Mouse (Mus musculus): ENCODE measurements around the gene Msi2. TPM values are rescaled to one million over a fixed set of nuclear protein-coding genes. Genes with fewer than 3 reads are reported as not detected.

Msi2 gene
- polyA plus RNA-seq, 1 experiment = 69.3 TPM

DNA sequence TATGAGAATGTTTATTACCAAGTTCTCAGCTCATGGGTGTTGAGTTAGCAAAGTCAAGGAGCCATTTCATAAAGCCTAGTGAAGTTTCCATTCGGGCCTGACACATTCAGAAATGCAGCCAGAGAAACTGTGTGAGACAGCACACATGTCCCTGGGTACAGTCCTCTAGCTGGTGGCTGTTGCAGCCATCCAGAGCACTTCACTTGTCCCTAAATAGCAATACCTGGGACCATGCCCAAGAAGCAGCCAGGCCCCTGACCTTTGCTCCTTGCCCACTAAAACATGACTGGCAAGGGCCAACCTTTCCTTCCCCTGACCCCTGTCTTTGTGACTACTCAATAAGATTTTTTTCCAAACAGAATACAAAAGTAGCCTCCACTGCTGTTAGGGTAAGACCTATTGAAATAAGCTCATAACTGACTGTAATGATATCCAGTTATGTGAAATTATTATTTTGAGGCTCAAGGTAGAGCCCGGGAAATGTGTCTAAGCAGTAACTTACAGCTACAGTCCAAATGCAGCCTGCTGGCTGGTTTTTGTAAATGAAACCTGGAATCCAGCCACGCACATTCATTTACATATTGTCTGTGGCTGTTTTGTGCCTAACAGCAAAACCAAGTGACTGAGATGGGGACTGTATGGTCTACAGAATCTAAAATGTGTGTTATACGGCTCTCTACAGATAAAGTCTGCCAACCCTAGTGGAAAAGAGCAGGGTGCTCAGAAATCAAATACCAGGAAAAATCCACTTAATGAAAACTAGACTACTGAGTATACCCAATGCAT lies 143.5 kb downstream of the Msi2 start:
- Histone ChIP-seq H3K36me3 (ENCODE audit: control insufficient read depth, insufficient read depth, low read length) (no peaks in the 10 kb centered on the region), H3K27me3 (ENCODE audit: control insufficient read depth, insufficient read depth, low read length) (no peaks in the 10 kb centered on the region), H3K4me3 (ENCODE audit: control insufficient read depth, low read depth, low read length) (no peak overlapping the region), H3K4me1 (ENCODE audit: control insufficient read depth, insufficient read depth, low read length) (no peaks in the 10 kb centered on the region), H3K27ac (ENCODE audit: control insufficient read depth, insufficient read depth, low read depth, low read length) (no peak overlapping the region)
- no peak for TF ChIP-seq CTCF (IDR thresholded peaks at IDR 0.05; ENCODE audit: control insufficient read depth, insufficient read depth, insufficient replicate concordance, low read depth, low read length)
- no peak for TF ChIP-seq POLR2A (IDR thresholded peaks at IDR 0.05; ENCODE audit: control insufficient read depth, low read depth, low read length)

- H3K27me3 ChIP-seq (ENCODE audit: control insufficient read depth, insufficient read depth, low read length) = no peaks in the 10 kb centered on the region
- no peak overlapping the region for H3K4me3 ChIP-seq (ENCODE audit: control insufficient read depth, low read depth, low read length)
- H3K27ac ChIP-seq (ENCODE audit: control insufficient read depth, insufficient read depth, low read depth, low read length) = no peak overlapping the region
- no peaks in the 10 kb centered on the region for H3K4me1 ChIP-seq (ENCODE audit: control insufficient read depth, insufficient read depth, low read length)
- H3K36me3 ChIP-seq (ENCODE audit: control insufficient read depth, insufficient read depth, low read length) = no peaks in the 10 kb centered on the region
- TF ChIP-seq POLR2A (IDR thresholded peaks at IDR 0.05; ENCODE audit: control insufficient read depth, low read depth, low read length) (no peak), CTCF (IDR thresholded peaks at IDR 0.05; ENCODE audit: control insufficient read depth, insufficient read depth, insufficient replicate concordance, low read depth, low read length) (no peak)
Measured at GRCm38 (mm10) chr11:88573013-88573412, 145.3 kb downstream of the Msi2 start.

- H3K36me3 ChIP-seq (ENCODE audit: control insufficient read depth, insufficient read depth, low read length) = no peaks in the 10 kb centered on the region
- H3K27ac ChIP-seq (ENCODE audit: control insufficient read depth, insufficient read depth, low read depth, low read length) = no peak overlapping the region
- H3K4me1 ChIP-seq (ENCODE audit: control insufficient read depth, insufficient read depth, low read length) = no peaks in the 10 kb centered on the region
Measured at GRCm38 (mm10) chr11:88572461-88572860, 145.9 kb downstream of the Msi2 start.

GRCm38 (mm10) chr11:88570715-88571202 lies 147.6 kb downstream of the Msi2 start:
- Histone ChIP-seq H3K36me3 (ENCODE audit: control insufficient read depth, insufficient read depth, low read length) (no peaks in the 10 kb centered on the region), H3K27me3 (ENCODE audit: control insufficient read depth, insufficient read depth, low read length) (no peaks in the 10 kb centered on the region), H3K27ac (ENCODE audit: control insufficient read depth, insufficient read depth, low read depth, low read length) (no peak overlapping the region), H3K4me3 (ENCODE audit: control insufficient read depth, low read depth, low read length) (no peak overlapping the region), H3K4me1 (ENCODE audit: control insufficient read depth, insufficient read depth, low read length) (no peaks in the 10 kb centered on the region)
- TF ChIP-seq CTCF (IDR thresholded peaks at IDR 0.05; ENCODE audit: control insufficient read depth, insufficient read depth, insufficient replicate concordance, low read depth, low read length) (no peak), POLR2A (IDR thresholded peaks at IDR 0.05; ENCODE audit: control insufficient read depth, low read depth, low read length) (no peak)

More at GRCm38 (mm10) chr11:88572461-88572860, 145.9 kb downstream of the Msi2 start:
- Histone ChIP-seq H3K4me3 (ENCODE audit: control insufficient read depth, low read depth, low read length) (no peak overlapping the region), H3K27me3 (ENCODE audit: control insufficient read depth, insufficient read depth, low read length) (no peaks in the 10 kb centered on the region)
- TF ChIP-seq POLR2A (IDR thresholded peaks at IDR 0.05; ENCODE audit: control insufficient read depth, low read depth, low read length) (no peak), CTCF (IDR thresholded peaks at IDR 0.05; ENCODE audit: control insufficient read depth, insufficient read depth, insufficient replicate concordance, low read depth, low read length) (no peak)

GRCm38 (mm10) chr11:88566613-88567606 lies 151.4 kb downstream of the Msi2 start:
- H3K27ac ChIP-seq (ENCODE audit: control insufficient read depth, insufficient read depth, low read depth, low read length) = no peak overlapping the region
- no peaks in the 10 kb centered on the region for H3K27me3 ChIP-seq (ENCODE audit: control insufficient read depth, insufficient read depth, low read length)
- TF ChIP-seq CTCF (IDR thresholded peaks at IDR 0.05; ENCODE audit: control insufficient read depth, insufficient read depth, insufficient replicate concordance, low read depth, low read length) (no peak), POLR2A (IDR thresholded peaks at IDR 0.05; ENCODE audit: control insufficient read depth, low read depth, low read length) (no peak)
- H3K4me3 ChIP-seq (ENCODE audit: control insufficient read depth, low read depth, low read length) = no peak overlapping the region
- H3K36me3 ChIP-seq (ENCODE audit: control insufficient read depth, insufficient read depth, low read length) = no peaks in the 10 kb centered on the region
- no peaks in the 10 kb centered on the region for H3K4me1 ChIP-seq (ENCODE audit: control insufficient read depth, insufficient read depth, low read length)

- H3K27ac ChIP-seq (ENCODE audit: control insufficient read depth, insufficient read depth, low read depth, low read length) = no peak overlapping the region
- no peak overlapping the region for H3K4me3 ChIP-seq (ENCODE audit: control insufficient read depth, low read depth, low read length)
- H3K36me3 ChIP-seq (ENCODE audit: control insufficient read depth, insufficient read depth, low read length) = no peaks in the 10 kb centered on the region
- TF ChIP-seq POLR2A (IDR thresholded peaks at IDR 0.05; ENCODE audit: control insufficient read depth, low read depth, low read length) (no peak), CTCF (IDR thresholded peaks at IDR 0.05; ENCODE audit: control insufficient read depth, insufficient read depth, insufficient replicate concordance, low read depth, low read length) (no peak)
- no peaks in the 10 kb centered on the region for H3K27me3 ChIP-seq (ENCODE audit: control insufficient read depth, insufficient read depth, low read length)
- no peaks in the 10 kb centered on the region; the same call in 1 of the 2 replicates for H3K4me1 ChIP-seq (ENCODE audit: control insufficient read depth, insufficient read depth, low read length)
Measured at GRCm38 (mm10) chr11:88564810-88565209, 153.5 kb downstream of the Msi2 start.

DNA sequence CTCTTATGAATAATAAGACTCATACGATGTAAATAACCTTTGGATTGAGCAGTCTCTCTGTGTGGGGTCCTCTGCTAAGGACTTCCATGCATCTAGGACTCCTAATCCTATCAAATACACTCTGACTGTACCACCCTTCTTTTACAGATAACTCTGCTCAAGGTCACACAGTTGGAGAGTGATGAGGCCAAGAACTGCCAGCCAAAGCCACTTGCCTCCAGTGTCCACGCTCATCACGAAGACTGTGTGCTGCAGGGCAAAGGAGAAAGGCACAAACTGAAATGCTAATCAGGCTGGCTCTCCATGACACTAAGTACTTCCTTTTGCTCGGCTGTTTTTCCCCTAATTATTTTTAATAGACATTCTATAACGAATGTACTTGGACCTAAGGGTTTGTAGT lies 153.9 kb downstream of the Msi2 start:
- Histone ChIP-seq H3K4me3 (ENCODE audit: control insufficient read depth, low read depth, low read length) (no peak overlapping the region), H3K27me3 (ENCODE audit: control insufficient read depth, insufficient read depth, low read length) (no peaks in the 10 kb centered on the region), H3K36me3 (ENCODE audit: control insufficient read depth, insufficient read depth, low read length) (no peaks in the 10 kb centered on the region), H3K27ac (ENCODE audit: control insufficient read depth, insufficient read depth, low read depth, low read length) (no peak overlapping the region), H3K4me1 (ENCODE audit: control insufficient read depth, insufficient read depth, low read length) (no peaks in the 10 kb centered on the region; the same call in 1 of the 2 replicates)
- TF ChIP-seq POLR2A (IDR thresholded peaks at IDR 0.05; ENCODE audit: control insufficient read depth, low read depth, low read length) (no peak), CTCF (IDR thresholded peaks at IDR 0.05; ENCODE audit: control insufficient read depth, insufficient read depth, insufficient replicate concordance, low read depth, low read length) (no peak)
